Mouse (Mus musculus): Measurements from ENCODE around the gene 4930426L09Rik. TPM values are rescaled to one million over a fixed set of nuclear protein-coding genes. Genes with fewer than 3 reads are reported as not detected.
"Not testable (repeated sequence)": the region's sequence is repeated elsewhere in the genome, so short reads cannot be mapped to it uniquely, and the experiment has no call there.

4930426L09Rik gene
- polyA plus RNA-seq, 1 experiment from 2014 or later: 0.49 TPM

DNA sequence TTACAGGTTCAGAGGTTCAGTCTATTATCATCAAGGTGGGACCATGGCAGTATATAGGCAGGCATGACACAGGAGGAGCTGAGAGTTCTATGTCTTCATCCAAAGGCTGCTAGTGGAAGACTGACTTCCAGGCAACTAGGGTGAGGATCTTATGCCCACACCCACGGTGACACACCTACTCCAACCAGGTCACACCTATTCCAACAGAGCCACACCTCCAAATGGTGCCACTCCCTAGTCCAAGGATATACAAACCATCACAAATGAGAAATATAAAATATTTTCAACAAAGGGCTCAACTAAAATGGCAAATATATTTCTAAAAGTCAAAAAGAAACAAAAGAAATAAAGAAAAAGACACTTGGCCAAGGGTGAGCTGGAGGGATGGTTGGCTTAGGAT, 12.4 kb downstream of the 4930426L09Rik start:
- not testable (repeated sequence) for H3K9me3 ChIP-seq (ENCODE audit: control insufficient read depth, low read length); DNase-seq (ENCODE audit: low spot score); H3K27ac ChIP-seq (replicated peaks; ENCODE audit: low read depth, low read length); H3K4me3 ChIP-seq (ENCODE audit: low read depth, low read length); H3K9ac ChIP-seq (ENCODE audit: low read depth, low read length); H3K4me2 ChIP-seq (ENCODE audit: low read depth, low read length); H3K27me3 ChIP-seq (replicated peaks; ENCODE audit: control insufficient read depth, insufficient read depth, low read length); H3K36me3 ChIP-seq (ENCODE audit: control insufficient read depth, insufficient read depth, low read length); ATAC-seq (ENCODE audit: low read depth); H3K4me1 ChIP-seq (ENCODE audit: control insufficient read depth, insufficient read depth, low read length)
- 72% methylated on average over 1 of the region's 1 CpGs for WGBS

DNA sequence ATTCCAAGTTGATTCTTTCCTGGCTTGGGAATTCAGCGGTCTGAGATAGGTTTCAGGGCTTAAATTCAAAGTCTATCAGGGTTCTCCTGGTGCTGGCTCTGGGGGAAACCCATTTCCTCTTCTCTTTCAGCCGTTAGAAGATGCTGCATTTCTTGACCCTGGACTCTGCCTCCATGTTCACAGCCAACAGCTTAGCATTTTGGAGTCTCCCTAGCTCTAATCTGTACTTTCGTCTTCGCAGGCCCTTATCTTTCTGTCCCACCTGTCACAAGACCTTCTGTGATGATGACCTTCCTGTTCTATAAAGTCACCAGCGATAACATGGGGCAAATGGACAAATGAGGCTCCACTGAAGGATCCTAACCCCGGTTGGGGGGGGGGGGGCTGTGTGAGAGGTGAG, 13.3 kb downstream of the 4930426L09Rik start:
- 88% methylated on average over 6 of the region's 6 CpGs for WGBS
- Histone ChIP-seq H3K36me3 (ENCODE audit: control insufficient read depth, insufficient read depth, low read length) (no peaks in the 10 kb centered on the region), H3K9me3 (ENCODE audit: control insufficient read depth, low read length) (no peaks in the 10 kb centered on the region), H3K27ac (replicated peaks; ENCODE audit: low read depth, low read length) (no peak overlapping the region), H3K27me3 (replicated peaks; ENCODE audit: control insufficient read depth, insufficient read depth, low read length) (no peaks in the 10 kb centered on the region), H3K4me3 (ENCODE audit: low read depth, low read length) (no peak overlapping the region), H3K4me1 (ENCODE audit: control insufficient read depth, insufficient read depth, low read length) (no peaks in the 10 kb centered on the region), H3K9ac (ENCODE audit: low read depth, low read length) (no peak overlapping the region), H3K4me2 (ENCODE audit: low read depth, low read length) (no peak overlapping the region)
- ATAC-seq (ENCODE audit: low read depth): no peak
- no peak for DNase-seq (ENCODE audit: low spot score)

DNA sequence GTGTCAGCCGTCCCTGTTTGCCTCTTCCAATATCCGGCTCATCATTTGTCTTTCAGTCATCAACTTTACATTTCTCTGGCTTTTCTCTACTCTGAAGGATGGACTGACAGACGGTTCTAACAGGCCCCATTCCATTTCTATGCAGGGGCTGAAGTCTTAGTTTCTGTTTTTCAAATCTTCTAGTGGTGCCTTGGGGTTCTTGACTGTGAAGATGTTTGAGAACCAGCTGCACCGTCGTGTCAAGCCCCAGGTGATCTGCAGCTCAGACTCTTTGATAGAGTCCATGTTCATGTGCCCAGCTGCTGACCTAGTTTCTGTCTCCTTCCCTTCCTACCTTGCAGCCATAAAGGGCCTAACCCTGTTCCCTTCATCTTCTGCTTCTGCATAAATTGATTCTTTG, 18.2 kb downstream of the 4930426L09Rik start:
- ATAC-seq (ENCODE audit: low read depth): no peak
- 83% methylated on average over 5 of the region's 5 CpGs for WGBS
- H3K36me3 ChIP-seq (ENCODE audit: control insufficient read depth, insufficient read depth, low read length): no peaks in the 10 kb centered on the region
- H3K4me3 ChIP-seq (ENCODE audit: low read depth, low read length): no peak overlapping the region
- no peaks in the 10 kb centered on the region for H3K4me1 ChIP-seq (ENCODE audit: control insufficient read depth, insufficient read depth, low read length)
- H3K4me2 ChIP-seq (ENCODE audit: low read depth, low read length): no peak overlapping the region
- DNase-seq (ENCODE audit: low spot score): no peak
- H3K9ac ChIP-seq (ENCODE audit: low read depth, low read length): no peak overlapping the region
- no peaks in the 10 kb centered on the region for H3K27me3 ChIP-seq (replicated peaks; ENCODE audit: control insufficient read depth, insufficient read depth, low read length)
- H3K27ac ChIP-seq (replicated peaks; ENCODE audit: low read depth, low read length): no peak overlapping the region
- H3K9me3 ChIP-seq (ENCODE audit: control insufficient read depth, low read length): no peaks in the 10 kb centered on the region

DNA sequence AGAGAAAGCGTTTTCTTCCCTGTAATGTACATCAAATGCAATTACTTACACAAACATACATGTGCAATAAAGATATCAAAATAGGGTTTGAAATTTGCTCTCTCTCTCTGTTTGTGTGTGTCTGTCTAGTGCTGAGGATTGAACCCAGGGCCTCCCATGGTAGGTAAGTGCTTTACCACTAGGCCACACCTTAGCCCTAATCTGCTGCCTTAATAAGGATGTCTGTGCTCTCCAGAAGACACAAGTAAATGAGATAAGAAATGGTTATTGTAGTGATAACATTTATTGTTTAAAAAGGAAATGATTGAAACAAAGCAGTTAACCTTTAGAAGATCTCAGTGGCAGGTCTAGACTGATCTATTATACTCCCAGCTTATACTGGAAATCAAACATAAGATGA, 18.7 kb downstream of the 4930426L09Rik start:
- H3K9ac ChIP-seq (ENCODE audit: low read depth, low read length): no peak overlapping the region
- 74% methylated on average over 1 of the region's 1 CpGs for whole genome bisulfite sequencing
- ATAC-seq (ENCODE audit: low read depth): no peak
- H3K4me3 ChIP-seq (ENCODE audit: low read depth, low read length): no peak overlapping the region
- H3K27me3 ChIP-seq (replicated peaks; ENCODE audit: control insufficient read depth, insufficient read depth, low read length): no peaks in the 10 kb centered on the region
- no peak for DNase-seq (ENCODE audit: low spot score)
- no peak overlapping the region for H3K4me2 ChIP-seq (ENCODE audit: low read depth, low read length)
- no peaks in the 10 kb centered on the region for H3K9me3 ChIP-seq (ENCODE audit: control insufficient read depth, low read length)
- no peaks in the 10 kb centered on the region for H3K4me1 ChIP-seq (ENCODE audit: control insufficient read depth, insufficient read depth, low read length)
- no peaks in the 10 kb centered on the region for H3K36me3 ChIP-seq (ENCODE audit: control insufficient read depth, insufficient read depth, low read length)
- H3K27ac ChIP-seq (replicated peaks; ENCODE audit: low read depth, low read length): no peak overlapping the region

DNA sequence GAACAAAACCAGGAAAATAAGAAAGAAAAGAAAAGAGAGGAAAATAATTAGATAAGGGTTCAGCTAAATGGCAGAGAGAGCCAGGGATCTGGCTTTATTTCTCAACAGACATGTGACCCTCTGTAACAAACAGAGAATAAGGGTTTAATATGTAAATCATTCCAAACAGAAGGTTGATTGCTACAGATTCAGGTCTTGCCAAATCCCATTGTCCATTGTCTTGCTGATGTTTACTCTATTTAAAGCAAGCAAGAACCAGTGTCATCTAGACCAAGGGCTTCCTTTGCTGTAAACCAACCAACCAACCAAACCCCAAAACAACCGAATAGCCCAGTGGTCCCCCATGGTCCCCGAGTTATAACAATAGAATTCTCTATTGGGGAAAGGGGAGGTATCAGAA, 19.9 kb downstream of the 4930426L09Rik start:
- Histone ChIP-seq H3K36me3 (ENCODE audit: control insufficient read depth, insufficient read depth, low read length) (no peaks in the 10 kb centered on the region), H3K4me2 (ENCODE audit: low read depth, low read length) (no peak overlapping the region), H3K27ac (replicated peaks; ENCODE audit: low read depth, low read length) (no peak overlapping the region), H3K9ac (ENCODE audit: low read depth, low read length) (no peak overlapping the region), H3K9me3 (ENCODE audit: control insufficient read depth, low read length) (no peaks in the 10 kb centered on the region), H3K27me3 (replicated peaks; ENCODE audit: control insufficient read depth, insufficient read depth, low read length) (no peaks in the 10 kb centered on the region), H3K4me3 (ENCODE audit: low read depth, low read length) (no peak overlapping the region), H3K4me1 (ENCODE audit: control insufficient read depth, insufficient read depth, low read length) (no peaks in the 10 kb centered on the region)
- 66% methylated on average over 2 of the region's 2 CpGs for WGBS
- DNase-seq (ENCODE audit: low spot score): no peak
- no peak for ATAC-seq (ENCODE audit: low read depth)

DNA sequence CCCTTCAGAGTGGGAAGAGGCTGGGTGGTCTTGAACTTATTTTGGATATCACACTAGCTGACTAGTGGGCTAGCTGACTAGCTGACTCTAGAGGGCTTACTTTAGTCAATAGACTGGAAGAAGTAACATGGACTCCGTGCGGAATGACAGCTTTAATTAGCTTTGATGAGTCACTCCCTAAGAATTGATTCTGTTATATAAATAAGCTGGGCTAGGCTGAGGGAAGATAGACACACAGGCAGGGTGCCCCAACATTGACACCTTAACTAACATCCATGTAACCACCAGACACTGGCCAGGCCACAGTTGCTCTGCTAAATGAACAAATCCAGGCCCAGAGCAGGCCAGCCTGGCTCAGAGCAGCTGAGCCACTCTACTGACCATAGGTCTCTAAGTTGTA, 26.7 kb downstream of the 4930426L09Rik start:
- no peak for DNase-seq (ENCODE audit: low spot score)
- ATAC-seq (ENCODE audit: low read depth): no peak
- Histone ChIP-seq H3K4me2 (ENCODE audit: low read depth, low read length) (no peak overlapping the region), H3K4me1 (ENCODE audit: control insufficient read depth, insufficient read depth, low read length) (no peaks in the 10 kb centered on the region), H3K4me3 (ENCODE audit: low read depth, low read length) (no peak overlapping the region), H3K9ac (ENCODE audit: low read depth, low read length) (no peak overlapping the region), H3K36me3 (ENCODE audit: control insufficient read depth, insufficient read depth, low read length) (no peaks in the 10 kb centered on the region), H3K27me3 (replicated peaks; ENCODE audit: control insufficient read depth, insufficient read depth, low read length) (no peaks in the 10 kb centered on the region), H3K27ac (replicated peaks; ENCODE audit: low read depth, low read length) (no peak overlapping the region), H3K9me3 (ENCODE audit: control insufficient read depth, low read length) (no peaks in the 10 kb centered on the region)
- WGBS: 74% methylated on average over 2 of the region's 2 CpGs

DNA sequence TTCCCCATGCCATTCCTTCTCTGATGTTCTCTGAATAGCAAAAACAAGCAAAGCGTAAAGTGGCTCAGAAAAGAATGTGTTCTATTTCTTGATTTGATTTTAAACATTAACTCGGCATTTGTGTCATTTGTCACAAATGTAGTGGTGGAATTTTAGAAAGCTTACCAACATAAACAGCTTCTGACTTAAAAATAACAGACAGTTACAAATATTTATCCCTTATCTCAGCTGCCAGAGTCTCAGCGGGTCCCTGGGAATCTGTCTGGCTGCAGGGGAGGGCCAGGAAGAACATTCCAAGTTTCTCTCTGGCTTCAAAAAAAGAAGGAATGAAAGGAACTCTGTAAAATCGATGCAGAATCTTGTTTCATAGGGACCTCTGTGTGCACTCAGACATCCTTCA, 39.3 kb downstream of the 4930426L09Rik start:
- Histone ChIP-seq H3K9ac (ENCODE audit: low read depth, low read length) (no peak overlapping the region), H3K27me3 (replicated peaks; ENCODE audit: control insufficient read depth, insufficient read depth, low read length) (no peaks in the 10 kb centered on the region), H3K4me1 (ENCODE audit: control insufficient read depth, insufficient read depth, low read length) (no peaks in the 10 kb centered on the region), H3K4me2 (ENCODE audit: low read depth, low read length) (no peak overlapping the region), H3K36me3 (ENCODE audit: control insufficient read depth, insufficient read depth, low read length) (no peaks in the 10 kb centered on the region), H3K27ac (replicated peaks; ENCODE audit: low read depth, low read length) (no peak overlapping the region), H3K4me3 (ENCODE audit: low read depth, low read length) (no peak overlapping the region), H3K9me3 (ENCODE audit: control insufficient read depth, low read length) (no peaks in the 10 kb centered on the region)
- ATAC-seq (ENCODE audit: low read depth) (no peak), DNase-seq (ENCODE audit: low spot score) (no peak)
- WGBS: 53% methylated on average over 4 of the region's 4 CpGs

DNA sequence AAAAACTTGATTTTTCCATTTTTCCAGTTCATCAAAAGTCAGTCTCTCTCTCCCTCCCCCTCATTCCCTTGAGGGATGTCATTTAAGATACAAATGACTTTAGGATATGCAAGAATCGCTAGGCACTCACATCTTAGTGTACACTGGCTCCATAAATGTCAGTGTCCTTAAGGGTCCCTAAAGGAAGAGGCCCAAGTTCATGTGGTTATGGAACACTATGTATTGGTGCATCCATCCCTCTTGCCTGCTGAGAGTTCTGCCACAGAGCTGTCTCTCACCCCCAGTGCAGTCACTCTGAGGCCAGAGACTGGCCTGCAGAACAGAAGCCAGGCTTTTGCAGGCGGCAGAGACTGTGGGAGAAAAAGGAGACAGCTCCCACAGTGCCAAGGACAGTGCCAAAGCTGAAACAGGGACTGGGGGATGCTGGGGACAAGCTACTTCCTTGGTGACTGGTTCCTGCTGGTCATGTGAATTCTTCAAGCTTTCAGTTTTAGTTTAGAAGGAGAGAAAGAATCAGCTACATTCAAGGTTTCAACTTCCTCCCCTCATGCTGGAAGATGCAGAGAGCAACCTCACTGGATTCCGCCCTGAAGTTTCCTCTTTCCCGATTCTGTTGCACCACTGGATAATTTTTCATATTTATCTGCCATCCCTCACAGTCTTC, 39.9 kb downstream of the 4930426L09Rik start:
- no peak overlapping the region for H3K27ac ChIP-seq (replicated peaks; ENCODE audit: low read depth, low read length)
- ATAC-seq (ENCODE audit: low read depth) (no peak), DNase-seq (ENCODE audit: low spot score) (no peak)
- WGBS: 72% methylated on average over 4 of the region's 4 CpGs
- H3K9ac ChIP-seq (ENCODE audit: low read depth, low read length): no peak overlapping the region
- H3K9me3 ChIP-seq (ENCODE audit: control insufficient read depth, low read length): no peaks in the 10 kb centered on the region
- H3K4me2 ChIP-seq (ENCODE audit: low read depth, low read length): no peak overlapping the region
- H3K27me3 ChIP-seq (replicated peaks; ENCODE audit: control insufficient read depth, insufficient read depth, low read length): no peaks in the 10 kb centered on the region
- H3K4me3 ChIP-seq (ENCODE audit: low read depth, low read length): no peak overlapping the region
- no peaks in the 10 kb centered on the region for H3K36me3 ChIP-seq (ENCODE audit: control insufficient read depth, insufficient read depth, low read length)
- no peaks in the 10 kb centered on the region for H3K4me1 ChIP-seq (ENCODE audit: control insufficient read depth, insufficient read depth, low read length)

DNA sequence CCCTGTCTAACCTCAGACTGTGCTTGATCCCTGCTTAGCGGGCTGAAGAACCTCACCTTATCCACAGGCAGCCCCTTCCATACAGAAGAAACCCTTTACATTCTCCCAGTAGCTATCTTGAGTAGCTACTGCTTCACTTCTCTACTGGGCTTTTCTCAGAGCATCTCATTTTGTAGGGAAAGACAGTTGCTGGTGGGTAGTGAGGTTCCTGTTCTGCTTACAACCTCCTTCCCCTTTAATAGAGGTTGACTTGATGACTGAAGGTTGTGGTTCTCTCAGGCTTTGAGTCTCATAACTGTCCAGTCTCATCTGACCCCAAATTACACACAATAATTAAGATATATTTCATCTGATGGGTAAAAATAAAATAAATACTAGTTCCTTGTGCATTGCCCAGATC, 50.1 kb downstream of the 4930426L09Rik start:
- Histone ChIP-seq H3K9ac (ENCODE audit: low read depth, low read length) (no peak overlapping the region), H3K4me3 (ENCODE audit: low read depth, low read length) (no peak overlapping the region), H3K27me3 (replicated peaks; ENCODE audit: control insufficient read depth, insufficient read depth, low read length) (no peaks in the 10 kb centered on the region; the same call in 1 of the 2 replicates), H3K4me2 (ENCODE audit: low read depth, low read length) (no peak overlapping the region), H3K4me1 (ENCODE audit: control insufficient read depth, insufficient read depth, low read length) (0 out of 2 replicates have a peak, but pooled peaks cover 3% of the 10 kb centered on the region), H3K9me3 (ENCODE audit: control insufficient read depth, low read length) (no peaks in the 10 kb centered on the region), H3K36me3 (ENCODE audit: control insufficient read depth, insufficient read depth, low read length) (no peaks in the 10 kb centered on the region), H3K27ac (replicated peaks; ENCODE audit: low read depth, low read length) (no peak overlapping the region)
- ATAC-seq (ENCODE audit: low read depth) (no peak), DNase-seq (ENCODE audit: low spot score) (no peak)
- 89% methylated on average over 1 of the region's 1 CpGs for WGBS

All from embryonic facial prominence, embryonic 14.5 days (tissue).